ENCODE assay signal across 11 mouse cellular contexts in genomic region chr12:83916884-83917283, GRCm38 (mm10). TPM values are rescaled to one million over a fixed set of nuclear protein-coding genes. Genes with fewer than 3 reads are reported as not detected.
DNase-seq lines count a peak whose midpoint lies in the region; TF ChIP-seq lines count a peak whose summit lies in the region.
"Had no signal": no experiment of that assay in that cellular context is flagged by ENCODE, and none has a peak within 500 bp of the region (broad histone marks: within the 10 kb centered on the region; RNA-seq: fewer than 3 reads in every experiment).

No protein-coding gene starts in this region.

- no peaks in the 10 kb centered on the region for H3K27me3 ChIP-seq in cerebellum, adult 2 months (ENCODE audit: control insufficient read depth, insufficient read depth, low read length)
- H3K27me3 ChIP-seq: Patski had no signal

- 21% methylated on average over 9 of the region's 9 CpGs for WGBS in cerebellum, adult 2 months

- no peak for TF ChIP-seq CTCF in cerebellum, adult 2 months (IDR thresholded peaks at IDR 0.05; ENCODE audit: borderline replicate concordance, insufficient read depth, low read depth, low read length)

- no peak overlapping the region for H3K4me3 ChIP-seq in cerebellum, adult 2 months (replicated peaks; ENCODE audit: insufficient read depth, low read depth, low read length)
- H3K4me3 ChIP-seq: myocyte had no signal

- intact Hi-C loops in gastrocnemius, postnatal 36 days (cut with DNase I) = no loop called here

- H3K4me1 ChIP-seq in cerebellum, adult 2 months (ENCODE audit: control insufficient read depth, insufficient read depth, low read length) = peaks cover 18% of the 10 kb centered on the region

- TF ChIP-seq POLR2A in cerebellum, adult 2 months (IDR thresholded peaks at IDR 0.05; ENCODE audit: borderline replicate concordance, insufficient read depth, low read length) = no peak

- no peak overlapping the region for H3K27ac ChIP-seq in cerebellum, adult 2 months (ENCODE audit: insufficient read depth, low read length)

- DNase-seq in gastrocnemius, postnatal 10 days = peak; percentile 9
- DNase-seq in gastrocnemius, postnatal 36 days = no peak
- DNase-seq in cerebellum, adult 2 months = peak; percentile 52 to 70
- DNase-seq in heart, adult 9 months (ENCODE audit: low spot score in 2 of 2) = peak; percentile 37 to 44
- peak; percentile 10 to 29 for DNase-seq in lung, adult 18-20 months
- no peak for DNase-seq in adipocyte (ENCODE audit: low spot score)
- DNase-seq in frontal cortex, postnatal 14 days (ENCODE audit: low spot score in 2 of 2) = no peak
- DNase-seq in left cerebral cortex, adult 11 months (ENCODE audit: low spot score) = no peak
- DNase-seq: right cerebral cortex, adult 18-20 months had no signal

RNA-seq across cellular contexts. Expression of gene Numb, which starts 4.8 kb away (rescaled TPM):
- 10 to 100 TPM; 15.6 to 21.0 TPM for total RNA-seq in gastrocnemius, postnatal 10 days (2021)
- total RNA-seq in gastrocnemius, postnatal 36 days (2021) = 10 to 100 TPM; 13.8 to 17.3 TPM
- polyA plus RNA-seq in cerebellum, adult 2 months (2012; rRNA removed) = 54.5 and 60.1 TPM in 2 replicates

RNA-seq across cellular contexts. Expression of gene Riox1, which starts 33.5 kb away (rescaled TPM):
- 1 to 10 TPM; 3.2 to 4.3 TPM for total RNA-seq in gastrocnemius, postnatal 10 days (2021)
- 1 to 10 TPM; 3.2 to 4.1 TPM for total RNA-seq in gastrocnemius, postnatal 36 days (2021)
- polyA plus RNA-seq in cerebellum, adult 2 months (2012; rRNA removed) = 8.9 and 9.6 TPM in 2 replicates

Comparison
In these comparisons a context has a peak if more than half of its experiments do, and no peak if none do; other contexts are left out.
1. DNase-seq: peak in gastrocnemius, postnatal 10 days (single experiment), cerebellum, adult 2 months (2 of 2), heart, adult 9 months (2 of 2) and lung, adult 18-20 months (2 of 2); none in gastrocnemius, postnatal 36 days (0 of 2), adipocyte (single experiment), frontal cortex, postnatal 14 days (0 of 2) and left cerebral cortex, adult 11 months (single experiment).